Mouse (Mus musculus) heart, adult 2 months (tissue): ENCODE results near the gene Kcnk4. TPM values are rescaled to one million over a fixed set of nuclear protein-coding genes. Genes with fewer than 3 reads are reported as not detected.

Experiments used
- DNase-seq, 2 experiments: peaks; one replicate each; pipeline ENCODE4 v3.0.0; 2021
- H3K27ac ChIP-seq: fragments of 200-600 bp; 2 replicates; pipeline ENCODE4 v1.8.1; 2022
- H3K27me3 ChIP-seq: fragments of 200-500 bp; 2 replicates; pipeline ENCODE4 v1.6.1; 2012; ENCODE audit warnings: mild to moderate bottlenecking, low read length, inconsistent platforms, mixed read lengths; ENCODE audit not compliant: control insufficient read depth, insufficient read depth
- H3K36me3 ChIP-seq: fragments of 200-500 bp; 2 replicates; pipeline ENCODE4 v1.6.1; 2012; ENCODE audit warnings: low read length, inconsistent platforms; ENCODE audit not compliant: control insufficient read depth, insufficient read depth
- H3K4me1 ChIP-seq: fragments of 200-500 bp; 2 replicates; pipeline ENCODE4 v1.6.1; 2011; ENCODE audit warnings: low read length; ENCODE audit not compliant: control insufficient read depth, insufficient read depth
- H3K4me3 ChIP-seq: fragments of 200-600 bp; 2 replicates; pipeline ENCODE4 v1.8.1; 2022
- H3K79me2 ChIP-seq: fragments of 200-500 bp; replicated peaks from 2 replicates; pipeline ENCODE4 v1.6.1; 2012; ENCODE audit warnings: mild to moderate bottlenecking, inconsistent platforms, low read length, moderate library complexity, mixed read lengths; ENCODE audit not compliant: control insufficient read depth, insufficient read depth
- H3K9ac ChIP-seq: fragments of 200-500 bp; 2 replicates; pipeline ENCODE4 v1.6.1; 2012; ENCODE audit warnings: low read depth, mild to moderate bottlenecking, control low read depth, inconsistent platforms, low read length, mixed read lengths
- CTCF ChIP-seq: fragments of 200-600 bp; IDR thresholded peaks from 2 replicates; pipeline ENCODE4 v1.8.1; 2022; ENCODE audit warnings: antibody characterized with exemption, mild to moderate bottlenecking, moderate library complexity
- EP300 ChIP-seq: fragments of 200-500 bp; IDR thresholded peaks from 2 replicates; pipeline ENCODE4 v1.6.1; 2011; ENCODE audit warnings: low read depth, low read length, control low read depth; ENCODE audit not compliant: insufficient read depth
- POLR2A ChIP-seq: fragments of 200-500 bp; IDR thresholded peaks from 2 replicates; pipeline ENCODE4 v1.6.1; 2011; ENCODE audit warnings: mild to moderate bottlenecking, low read depth, low read length, control low read depth; ENCODE audit not compliant: insufficient read depth
- WGBS: fragments of 180-500 bp; shearing (Covaris S2); methylation state at CpG from one replicate; pipeline ENCODE4 v1.1.7; 2018; 5-methylcytosine and 5-hydroxymethylcytosine counted together
- intact Hi-C: fragments of 180-260 bp; cut with DNase I; formaldehyde crosslinking; loops from one replicate; pipeline ENCODE4 v1.15.1; 2025
- polyA plus RNA-seq: library from polyadenylated mRNA; depleted of rRNA; stranded (reverse); fragments of >200 nt; gene quantifications from 2 replicates; pipeline ENCODE4 v1.2.3, GENCODE M21; 2012
- total RNA-seq, 2 experiments: library from RNA; stranded (reverse); gene quantifications; 2 replicates each; pipeline ENCODE4 v1.2.3; 2021

Gene Kcnk4
- total and polyA plus RNA-seq, 3 experiments: 0.21 TPM; not detected in 2

DNA sequence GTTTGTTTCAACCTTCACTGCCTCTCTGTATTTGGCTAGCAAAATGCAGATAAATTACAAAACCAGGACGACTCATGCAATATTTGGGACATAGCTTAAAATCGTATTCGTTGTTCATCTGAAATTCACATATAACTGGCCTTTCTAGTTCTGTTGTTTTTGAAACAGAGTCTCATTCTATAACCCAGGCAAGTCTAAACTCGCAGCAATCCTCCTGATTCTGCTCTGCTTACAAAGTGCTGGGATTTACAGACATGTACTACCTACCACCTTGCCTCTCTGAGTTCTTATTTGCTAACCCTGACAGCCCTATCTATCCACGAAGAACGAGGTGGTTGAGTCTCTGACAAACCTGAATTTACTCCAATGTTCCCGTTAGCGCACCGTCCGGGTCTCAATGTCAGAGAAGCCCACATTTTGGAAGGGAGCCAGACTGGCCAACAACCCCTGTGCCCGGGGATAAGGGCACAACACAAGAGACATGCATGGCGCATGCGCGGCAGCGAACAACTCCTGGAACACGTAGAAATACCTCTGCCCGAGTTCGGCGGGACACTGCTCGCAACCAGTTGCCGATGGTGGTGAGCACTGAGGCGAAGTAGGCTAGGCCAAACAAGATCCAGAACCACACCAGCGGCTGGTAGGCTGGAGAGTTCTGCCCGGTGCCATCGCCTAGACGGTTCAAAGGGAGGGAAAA is 7.6 kb downstream of the Kcnk4 start:
- intact Hi-C loops: no loop called here
- DNase-seq: peak in 1 of 2 experiments; percentile 40
- TF ChIP-seq POLR2A: no peak
- TF ChIP-seq CTCF: no peak
- no peak for TF ChIP-seq EP300
- H3K79me2 ChIP-seq: no peaks in the 10 kb centered on the region
- peaks cover 9% of the 10 kb centered on the region for H3K4me1 ChIP-seq
- no peak overlapping the region for H3K27ac ChIP-seq
- H3K9ac ChIP-seq: no peak overlapping the region
- H3K36me3 ChIP-seq: no peaks in the 10 kb centered on the region
- H3K27me3 ChIP-seq: peaks cover 13% of the 10 kb centered on the region
- 31% methylated on average over 26 of the region's 26 CpGs for WGBS
- no peak overlapping the region for H3K4me3 ChIP-seq

DNA sequence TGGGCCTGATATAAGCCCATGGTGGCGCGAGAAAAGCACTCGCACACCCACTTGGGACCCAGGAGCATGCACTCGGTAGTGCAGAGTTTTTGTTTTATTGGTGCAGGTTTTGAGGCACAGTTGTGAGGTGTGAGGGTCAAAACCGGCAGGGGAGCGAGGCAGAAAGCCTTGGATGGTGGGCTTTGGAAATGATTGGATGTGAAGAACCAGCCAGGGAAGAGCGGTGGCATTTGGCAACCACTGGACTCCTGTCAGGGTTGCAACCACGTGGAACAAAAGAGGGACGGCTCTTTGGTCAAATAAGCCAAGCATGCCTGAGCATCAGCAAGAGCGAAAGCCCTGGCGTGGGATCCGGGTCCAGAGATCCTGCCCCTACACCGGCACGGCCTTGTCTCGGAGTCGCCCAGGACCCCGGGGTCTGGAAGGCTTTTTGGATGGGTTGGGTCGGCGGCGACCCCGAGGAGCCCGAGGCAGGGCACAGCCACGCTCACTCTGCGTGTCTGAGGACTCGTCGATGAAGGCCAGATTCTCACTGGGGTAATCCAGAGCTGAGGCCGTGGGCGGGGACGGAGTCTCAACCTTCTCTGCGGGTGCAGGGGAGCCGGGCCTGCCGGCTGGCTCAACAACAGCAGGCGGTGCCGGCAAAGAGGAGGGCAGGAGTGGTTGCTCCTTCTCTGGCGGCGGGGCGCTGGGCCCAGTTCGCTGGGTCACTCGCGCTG is 8.5 kb downstream of the Kcnk4 start:
- intact Hi-C loops: loop anchor here (2.0 kb wide), 1 partner anchor 13 kb away; no protein-coding TSS in a partner anchor
- no peaks in the 10 kb centered on the region for H3K36me3 ChIP-seq
- TF ChIP-seq POLR2A: no peak
- no peak for TF ChIP-seq EP300
- no peak for TF ChIP-seq CTCF
- no peak overlapping the region for H3K27ac ChIP-seq
- DNase-seq: no peak
- peaks cover 9% of the 10 kb centered on the region for H3K4me1 ChIP-seq
- H3K79me2 ChIP-seq: no peaks in the 10 kb centered on the region
- WGBS: 38% methylated on average over 40 of the region's 40 CpGs
- peaks cover 13% of the 10 kb centered on the region for H3K27me3 ChIP-seq
- no peak overlapping the region for H3K4me3 ChIP-seq
- H3K9ac ChIP-seq: no peak overlapping the region

DNA sequence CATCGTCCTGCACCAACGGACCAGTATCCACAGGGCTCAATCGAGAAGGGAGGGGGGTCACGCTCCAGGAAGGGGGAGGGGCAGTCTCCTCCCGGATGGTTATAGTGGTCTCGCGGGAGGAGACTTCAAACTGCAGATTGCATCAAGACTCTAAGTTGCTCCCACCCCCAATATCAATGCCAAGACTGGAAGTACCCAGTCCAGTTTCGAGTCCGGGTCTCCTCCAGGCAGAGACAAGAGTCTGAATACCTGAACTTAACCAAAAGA is 9.1 kb downstream of the Kcnk4 start, which contains the start of gene Catsperz:
Gene Catsperz, minus strand, starts transcription at position 74 of the 267 bp plus-strand sequence.
- intact Hi-C loops: loop anchor here (2.0 kb wide), 1 partner anchor 14 kb away; no protein-coding TSS in a partner anchor
- Histone ChIP-seq H3K4me3 (peak within 1 kb of the TSS; percentile 29; the same call in 1 of the 2 replicates), H3K27me3 (peaks cover 13% of the 10 kb centered on the region), H3K27ac (no peak within 1 kb of the TSS), H3K79me2 (no peaks in the 10 kb centered on the region), H3K4me1 (peaks cover 9% of the 10 kb centered on the region), H3K36me3 (no peaks in the 10 kb centered on the region), H3K9ac (peak within 1 kb of the TSS; percentile 36)
- no peak for TF ChIP-seq EP300
- TF ChIP-seq POLR2A: no peak
- 6% methylated on average over 9 of the region's 9 CpGs for WGBS
- DNase-seq: no peak

DNA sequence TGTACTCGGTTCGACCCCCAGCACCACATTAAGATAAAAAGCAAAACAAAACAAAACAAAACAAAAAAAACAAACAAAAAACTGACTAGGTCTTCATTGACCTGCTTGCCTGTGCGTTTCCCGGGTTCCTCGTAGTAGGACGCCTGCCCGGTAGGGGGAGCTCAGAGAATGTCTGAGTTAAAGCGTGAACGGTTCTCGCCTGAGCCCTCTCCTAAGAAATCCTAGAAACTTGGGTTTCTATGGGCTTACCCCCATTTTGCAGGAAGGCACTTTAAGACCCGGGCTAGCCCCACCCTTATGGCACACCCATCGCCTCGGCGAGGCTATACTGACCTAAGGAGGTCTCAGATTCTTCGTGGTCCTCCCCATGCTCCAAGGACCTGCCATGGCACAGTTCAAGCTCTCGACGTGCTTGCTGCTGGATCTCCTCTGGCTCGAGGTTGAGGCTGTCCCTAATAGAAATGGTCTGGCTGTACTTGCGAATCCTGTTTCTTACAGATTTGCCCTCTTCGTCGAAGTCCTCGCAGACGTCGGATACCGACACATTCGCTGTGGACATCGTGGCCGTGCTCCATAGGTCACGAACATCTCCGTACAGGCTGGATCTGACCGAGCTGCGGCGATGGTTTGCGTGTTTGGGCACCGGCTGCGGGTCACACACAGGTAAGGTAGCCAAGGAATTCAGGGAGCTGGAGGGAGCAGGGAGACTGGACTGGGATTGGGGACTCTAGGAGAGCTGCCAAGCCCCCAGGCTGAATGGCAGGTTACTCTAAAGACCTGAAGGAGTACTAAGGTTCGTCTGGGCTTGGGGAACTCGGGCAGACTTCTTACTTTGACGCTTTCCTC is 9.6 kb downstream of the Kcnk4 start:
- Histone ChIP-seq H3K4me3 (peak overlapping the region; percentile 29; the same call in 1 of the 2 replicates), H3K27ac (no peak overlapping the region), H3K9ac (peak overlapping the region; percentile 36), H3K4me1 (peaks cover 10% of the 10 kb centered on the region), H3K79me2 (no peaks in the 10 kb centered on the region), H3K27me3 (peaks cover 13% of the 10 kb centered on the region), H3K36me3 (no peaks in the 10 kb centered on the region)
- intact Hi-C loops: loop anchor here (1.0 to 2.0 kb wide), 4 partner anchors 14 to 96 kb away; no protein-coding TSS in a partner anchor
- WGBS: 5% methylated on average over 39 of the region's 39 CpGs
- peak; percentile 85 to 91 for DNase-seq
- TF ChIP-seq POLR2A (no peak), EP300 (0 out of 2 replicates have a peak, but pooled peaks have one; percentile 35), CTCF (peak; percentile 97)

DNA sequence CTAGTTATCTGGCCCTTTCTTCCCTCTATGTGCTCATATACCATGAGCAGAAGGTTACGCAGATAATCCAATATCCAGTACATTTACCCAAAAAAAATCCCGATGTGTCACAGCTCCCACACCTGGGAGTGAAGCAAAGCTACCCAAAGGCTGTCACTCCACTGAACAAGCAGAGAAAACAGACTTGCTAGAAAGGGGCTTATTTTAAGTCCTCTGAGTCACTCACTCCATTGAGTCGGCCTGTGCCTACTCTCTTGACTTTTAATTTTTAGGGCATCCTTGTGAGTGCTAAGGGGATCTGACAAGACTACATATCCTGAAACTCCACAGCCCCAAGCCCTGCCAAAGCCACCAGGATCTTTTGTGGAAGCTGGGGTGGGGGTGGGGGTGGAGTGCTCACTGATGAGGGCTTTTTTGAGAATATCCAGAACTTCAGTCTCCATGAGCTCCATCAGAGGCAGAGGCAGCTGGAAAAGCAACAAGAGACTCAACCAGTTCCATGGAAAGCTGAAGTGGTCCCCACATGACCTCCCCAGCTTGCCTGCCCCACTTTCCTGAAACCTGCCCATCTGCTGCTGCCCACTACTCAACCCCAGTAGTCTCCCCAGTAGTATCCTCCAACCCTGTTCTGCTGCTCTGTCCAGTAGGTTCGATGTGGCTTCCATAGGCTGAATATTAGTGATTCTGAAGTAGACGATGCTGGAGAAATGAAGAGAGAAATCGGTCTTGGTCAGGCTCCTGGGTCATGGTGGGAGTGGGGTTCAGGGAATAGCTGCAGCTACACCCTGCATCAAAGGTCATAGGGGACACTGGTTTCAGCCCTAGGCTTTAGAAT is 11.2 kb downstream of the Kcnk4 start:
- 73% methylated on average over 6 of the region's 6 CpGs for WGBS
- H3K79me2 ChIP-seq: no peaks in the 10 kb centered on the region
- peaks cover 10% of the 10 kb centered on the region for H3K4me1 ChIP-seq
- no peak for DNase-seq
- peak overlapping the region; percentile 92 for H3K27ac ChIP-seq
- H3K4me3 ChIP-seq: no peak overlapping the region; the same call in 1 of the 2 replicates
- TF ChIP-seq CTCF: no peak
- TF ChIP-seq EP300: no peak
- no peak for TF ChIP-seq POLR2A
- intact Hi-C loops: no loop called here
- H3K27me3 ChIP-seq: peaks cover 12% of the 10 kb centered on the region
- no peaks in the 10 kb centered on the region for H3K36me3 ChIP-seq
- H3K9ac ChIP-seq: peak overlapping the region; percentile 48; the same call in 1 of the 2 replicates
